Mouse (Mus musculus) E14TG2a.4 (cell line): ENCODE measurements around the gene Ripk1.

Experiments
- CTCF ChIP-seq: conservative IDR thresholded peaks from 2 replicates; pipeline ENCODE4 v1.5.1; 2014; ENCODE audit warnings: low read length
- NANOG ChIP-seq: IDR thresholded peaks from 2 replicates; pipeline ENCODE4 v1.6.1; 2014; ENCODE audit warnings: borderline replicate concordance, low read length, mixed read lengths
- POU5F1 ChIP-seq: IDR thresholded peaks from 2 replicates; pipeline ENCODE4 v1.6.1; 2014; ENCODE audit warnings: low read length, borderline replicate concordance

- no peak for TF ChIP-seq CTCF
- no peak for TF ChIP-seq POU5F1
- no peak for TF ChIP-seq NANOG
These were observed 36.8 kb downstream of the Ripk1 start for GRCm38 (mm10) chr13:34038901-34039341.
